Mouse (Mus musculus) forebrain, embryonic 14.5 days (tissue): ENCODE measurements around the gene Mterf2. TPM values are rescaled to one million over a fixed set of nuclear protein-coding genes. Genes with fewer than 3 reads are reported as not detected.

ENCODE experiments used
- ATAC-seq: fragments of 200-750 bp; cut with Nextera tagmentation; 2 replicates; pipeline ENCODE4 v1.8.0; 2017; ENCODE audit warnings: mild to moderate bottlenecking, moderate library complexity
- DNase-seq: peaks from one replicate; pipeline ENCODE4 v3.0.0-alpha.2; 2015; ENCODE audit warnings: low spot score
- H3K27ac ChIP-seq: fragments of 300-500 bp; sonication (generic); 2 replicates; pipeline ENCODE4 v1.5.1; 2014; ENCODE audit warnings: low read depth, mild to moderate bottlenecking, control low read depth, low read length, moderate library complexity
- H3K27me3 ChIP-seq: fragments of 300-500 bp; sonication (generic); replicated peaks from 2 replicates; pipeline ENCODE4 v1.6.1; 2014; ENCODE audit warnings: low read length, control low read depth, mixed read lengths; ENCODE audit not compliant: control insufficient read depth, insufficient read depth
- H3K36me3 ChIP-seq: fragments of 300-500 bp; sonication (generic); 2 replicates; pipeline ENCODE4 v1.6.1; 2014; ENCODE audit warnings: low read length, control low read depth; ENCODE audit not compliant: control insufficient read depth, insufficient read depth
- H3K4me1 ChIP-seq: fragments of 300-500 bp; sonication (generic); 2 replicates; pipeline ENCODE4 v1.6.1; 2014; ENCODE audit warnings: antibody characterized with exemption, low read length, control low read depth; ENCODE audit not compliant: control insufficient read depth, insufficient read depth
- H3K4me2 ChIP-seq: fragments of 300-500 bp; sonication (generic); 2 replicates; pipeline ENCODE4 v1.6.1; 2014; ENCODE audit warnings: mild to moderate bottlenecking, control low read depth, low read length
- H3K4me3 ChIP-seq: fragments of 300-500 bp; sonication (generic); 2 replicates; pipeline ENCODE4 v1.5.1; 2014; ENCODE audit warnings: low read depth, low read length, control low read depth
- H3K9ac ChIP-seq: fragments of 300-500 bp; sonication (generic); 2 replicates; pipeline ENCODE4 v1.6.1; 2014; ENCODE audit warnings: mild to moderate bottlenecking, low read length, control low read depth, moderate library complexity
- H3K9me3 ChIP-seq: fragments of 300-500 bp; sonication (generic); replicated peaks from 2 replicates; pipeline ENCODE4 v1.6.1; 2016; ENCODE audit warnings: low read length, control low read depth, mixed read lengths; ENCODE audit not compliant: control insufficient read depth
- WGBS: fragments of 180-500 bp; shearing (Covaris S2); extraction: QIAGEN DNeasy Blood & Tissue Kit; methylation state at CpG from one replicate; pipeline ENCODE4 v1.1.7; 2014; 5-methylcytosine and 5-hydroxymethylcytosine counted together
- polyA plus RNA-seq: library from polyadenylated mRNA; unstranded; fragments of >200 nt; fragmentation: Nextera tagmentation; extraction: Ambion mirVana; gene quantifications from 2 replicates; pipeline ENCODE4 v1.2.1, GENCODE M21; 2014

The Mterf2 gene
- polyA plus RNA-seq, 1 experiment from 2014 or later: 34.9 TPM

DNA sequence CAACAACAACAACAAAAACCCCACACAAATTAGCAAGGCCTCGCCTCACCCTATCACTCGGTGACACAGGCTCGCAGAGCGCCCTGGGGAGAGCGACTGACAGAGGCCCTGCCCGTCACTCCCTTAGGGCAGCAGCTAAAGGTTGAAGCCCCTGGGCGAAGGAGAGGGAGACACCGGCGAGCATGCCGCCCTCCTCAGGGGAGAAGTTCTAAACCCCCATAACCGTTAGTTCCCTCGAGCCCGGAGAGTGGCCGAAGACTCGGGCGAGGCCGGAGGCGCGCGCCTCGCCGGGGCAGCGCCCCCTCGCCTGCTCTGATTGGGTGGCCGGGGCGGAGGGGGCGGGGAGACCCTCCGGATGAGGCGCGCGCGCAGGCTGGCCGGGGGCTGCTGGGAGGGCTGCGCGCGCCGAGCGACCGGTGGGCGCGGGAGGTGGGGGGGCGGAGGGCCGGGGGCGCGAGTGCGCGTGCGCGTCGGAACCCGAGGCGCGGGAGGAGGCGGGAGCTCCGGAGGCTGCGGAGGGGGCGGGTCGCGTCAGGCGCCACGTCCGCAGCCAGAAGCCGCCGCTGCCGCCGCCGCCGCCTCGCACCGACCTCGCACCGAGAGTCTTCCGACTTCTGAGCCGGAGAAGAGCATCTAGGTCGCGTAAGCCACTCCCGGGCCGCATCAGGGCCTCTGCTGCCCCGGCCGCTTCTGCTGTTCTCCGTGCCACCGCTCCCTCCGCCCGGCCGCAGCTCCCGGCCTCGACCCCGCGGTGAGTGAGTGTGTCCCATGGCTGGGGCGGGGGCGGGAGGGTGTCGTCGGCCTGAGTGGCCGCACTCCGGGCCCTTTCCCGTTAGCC lies 25.4 kb downstream of the Mterf2 start, which contains the start of the genes Fhl4 and Tmem263:
Gene Fhl4, minus strand, starts transcription at position 249 of the 838 bp plus-strand sequence.
Gene Tmem263, plus strand, starts transcription at position 381 of the 838 bp plus-strand sequence.
- peak within 1 kb of the TSS; percentile 94 for H3K4me3 ChIP-seq
- peak; percentile 97 for ATAC-seq
- DNase-seq: peak; percentile 96

DNA sequence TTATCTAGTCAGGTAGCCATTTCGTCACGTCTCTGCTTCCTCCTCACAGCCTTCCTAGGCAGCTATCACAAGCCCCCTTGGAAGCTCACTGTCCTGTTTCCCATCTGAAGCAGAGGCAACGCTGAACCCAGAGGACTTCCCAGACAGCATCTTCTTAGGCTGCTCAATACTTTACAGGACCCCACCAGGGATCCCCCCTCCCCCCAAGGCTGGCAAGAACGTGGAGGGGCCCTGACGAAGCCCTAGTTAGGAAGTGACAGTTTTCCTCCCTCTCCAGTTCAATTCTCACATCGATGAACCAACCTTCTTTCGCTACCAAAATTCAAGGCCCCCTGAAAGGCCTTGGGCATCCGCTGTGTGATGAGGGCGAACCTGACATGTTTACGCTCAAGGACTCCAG lies 26.0 kb downstream of the Mterf2 start:
- peak overlapping the region; percentile 93 for H3K9ac ChIP-seq
- under 1% methylated on average over 10 of the region's 10 CpGs for WGBS
- no peaks in the 10 kb centered on the region for H3K27me3 ChIP-seq
- peak; percentile 26 for DNase-seq
- no peaks in the 10 kb centered on the region for H3K9me3 ChIP-seq
- ATAC-seq: peak; percentile 24
- peak overlapping the region; percentile 80 for H3K27ac ChIP-seq
- H3K4me1 ChIP-seq: peaks cover 11% of the 10 kb centered on the region
- peak overlapping the region; percentile 75 for H3K4me2 ChIP-seq
- H3K4me3 ChIP-seq: peak overlapping the region; percentile 94
- no peaks in the 10 kb centered on the region for H3K36me3 ChIP-seq

More for the DNA sequence above, 25.4 kb downstream of the Mterf2 start, which contains the start of the genes Fhl4 and Tmem263:
- Histone ChIP-seq H3K9me3 (no peaks in the 10 kb centered on the region), H3K4me1 (peaks cover 11% of the 10 kb centered on the region), H3K27ac (peak within 1 kb of the TSS; percentile 80), H3K36me3 (no peaks in the 10 kb centered on the region), H3K27me3 (no peaks in the 10 kb centered on the region), H3K9ac (peak within 1 kb of the TSS; percentile 93), H3K4me2 (peak within 1 kb of the TSS; percentile 90)
- WGBS: under 1% methylated on average over 81 of the region's 96 CpGs

DNA sequence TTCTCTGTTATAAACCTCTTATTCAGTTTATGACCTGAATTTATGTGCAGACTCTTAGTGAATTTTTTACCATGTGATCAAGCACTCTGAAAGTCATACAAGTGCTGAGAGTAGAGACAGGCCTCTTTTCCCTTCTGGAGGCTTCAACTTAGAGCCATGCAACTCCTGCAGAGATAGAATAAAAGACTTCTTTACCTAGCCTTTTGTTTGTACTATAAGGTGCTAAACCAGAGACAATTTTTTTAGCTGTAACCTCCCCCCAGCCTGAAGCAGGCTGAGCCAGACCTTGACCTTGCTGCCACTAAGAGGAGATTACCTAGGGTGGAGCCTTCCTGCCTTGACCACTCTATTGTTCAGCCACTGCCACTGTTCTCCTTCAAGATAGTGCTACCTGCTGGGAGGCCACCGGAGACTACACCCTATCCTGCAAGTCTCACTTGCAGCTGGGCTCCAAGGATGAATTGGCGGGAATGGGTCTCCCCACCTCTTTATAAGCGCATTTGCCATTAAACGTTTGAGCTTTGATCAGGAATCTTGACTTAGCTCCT lies 56.1 kb downstream of the Mterf2 start:
- no peak overlapping the region for H3K4me2 ChIP-seq
- H3K27ac ChIP-seq: no peak overlapping the region
- H3K9ac ChIP-seq: no peak overlapping the region
- 50% methylated on average over 4 of the region's 4 CpGs for WGBS
- no peaks in the 10 kb centered on the region for H3K36me3 ChIP-seq
- no peaks in the 10 kb centered on the region for H3K9me3 ChIP-seq
- H3K4me3 ChIP-seq: no peak overlapping the region
- H3K4me1 ChIP-seq: no peaks in the 10 kb centered on the region
- DNase-seq (no peak), ATAC-seq (no peak)
- H3K27me3 ChIP-seq: no peaks in the 10 kb centered on the region

Other genes with a start within 250 kb of the Mterf2 start
- gene Ric8b, start 210.4 kb downstream of the Mterf2 start, polyA plus RNA-seq: 31.2 and 36.8 TPM in 2 replicates
- gene Fhl4, start 25.5 kb downstream of the Mterf2 start, polyA plus RNA-seq: 3.4 and 3.9 TPM in 2 replicates
- 31.4 and 39.2 TPM in 2 replicates for gene Tmem263, start 25.4 kb downstream of the Mterf2 start, polyA plus RNA-seq
- 23.4 and 30.3 TPM in 2 replicates for gene Cry1, start 57.0 kb upstream of the Mterf2 start, polyA plus RNA-seq